Mouse (Mus musculus) megakaryocyte, embryonic 14.5 days (primary cell): ENCODE data around the gene Gm10401. TPM values are rescaled to one million over a fixed set of nuclear protein-coding genes. Genes with fewer than 3 reads are reported as not detected.

Experiments used
- H3K27me3 ChIP-seq: replicated peaks from 2 replicates; pipeline ENCODE3; 2012; ENCODE audit warnings: inconsistent platforms
- H3K36me3 ChIP-seq: replicated peaks from 2 replicates; pipeline ENCODE3; 2012; ENCODE audit warnings: low read length, inconsistent platforms, mixed read lengths
- H3K4me1 ChIP-seq: 2 replicates; pipeline ENCODE4 v1.6.1; 2012; ENCODE audit warnings: inconsistent platforms
- H3K4me3 ChIP-seq: replicated peaks from 2 replicates; pipeline ENCODE3; 2012; ENCODE audit warnings: moderate library complexity, mild to moderate bottlenecking, inconsistent platforms
- H3K9me3 ChIP-seq: 2 replicates; pipeline ENCODE4 v1.6.1; 2012; ENCODE audit warnings: inconsistent platforms
- FLI1 ChIP-seq: IDR thresholded peaks from 2 replicates; pipeline ENCODE4 v1.6.1; 2012; ENCODE audit warnings: low read length, inconsistent platforms, mixed read lengths
- GATA1 ChIP-seq: IDR thresholded peaks from 3 replicates; pipeline ENCODE4 v1.6.1; 2012; ENCODE audit warnings: mixed read lengths, low read length, inconsistent platforms, borderline replicate concordance
- polyA plus RNA-seq: library from polyadenylated mRNA; stranded (reverse); fragments of >175 nt; gene quantifications from 2 replicates; pipeline ENCODE4 v1.2.3, GENCODE M21; 2012; ENCODE audit warnings: low replicate concordance; ENCODE audit not compliant: insufficient read depth

Gm10401 gene
- polyA plus RNA-seq, 1 experiment, result not detected

GRCm38 (mm10) chr5:115134234-115135165 is 36.4 kb upstream of the Gm10401 start, which contains the start of gene Unc119b:
Gene Unc119b, minus strand, starts transcription at chr5:115134975.
- Histone ChIP-seq H3K9me3 (peaks cover 3% of the 10 kb centered on the region; the same call in 1 of the 2 replicates), H3K36me3 (peaks cover 17% of the 10 kb centered on the region), H3K27me3 (peaks cover 12% of the 10 kb centered on the region), H3K4me3 (peak within 1 kb of the TSS; percentile 95), H3K4me1 (peaks cover 24% of the 10 kb centered on the region)
- TF ChIP-seq FLI1 (no peak), GATA1 (no peak)

- Histone ChIP-seq H3K36me3 (peaks cover 24% of the 10 kb centered on the region), H3K4me1 (peaks cover 24% of the 10 kb centered on the region), H3K4me3 (peak overlapping the region; percentile 95), H3K27me3 (peaks cover 12% of the 10 kb centered on the region), H3K9me3 (peaks cover 3% of the 10 kb centered on the region; the same call in 1 of the 2 replicates)
- TF ChIP-seq GATA1 (no peak), FLI1 (no peak)
Measured at GRCm38 (mm10) chr5:115133358-115134066, 35.4 kb upstream of the Gm10401 start.

DNA sequence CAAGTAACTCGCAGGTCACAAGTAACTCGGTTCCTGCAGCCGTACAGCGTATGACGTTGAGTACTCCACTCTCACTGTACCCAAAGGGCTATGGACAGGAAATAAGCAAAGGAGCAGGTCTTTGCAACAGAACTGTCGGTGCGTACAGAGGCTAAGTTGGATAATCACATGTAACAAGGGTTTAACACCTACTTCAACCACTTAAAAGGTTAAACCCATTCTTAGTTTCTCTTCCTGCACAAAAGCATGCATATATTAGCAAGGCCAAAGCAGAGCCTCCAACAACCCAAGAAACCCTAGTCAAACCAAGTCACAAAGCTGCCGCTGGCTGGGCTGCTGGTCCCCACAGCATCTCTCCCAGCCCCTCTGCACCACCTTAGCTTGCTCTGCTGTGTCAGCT is 34.4 kb upstream of the Gm10401 start:
- H3K27me3 ChIP-seq, result peaks cover 8% of the 10 kb centered on the region
- H3K4me3 ChIP-seq, result no peak overlapping the region
- peaks cover 3% of the 10 kb centered on the region; the same call in 1 of the 2 replicates for H3K9me3 ChIP-seq
- H3K4me1 ChIP-seq, result peaks cover 27% of the 10 kb centered on the region
- H3K36me3 ChIP-seq, result peaks cover 35% of the 10 kb centered on the region
- no peak for TF ChIP-seq FLI1
- TF ChIP-seq GATA1, result no peak

- Histone ChIP-seq H3K4me3 (no peak overlapping the region), H3K4me1 (peaks cover 50% of the 10 kb centered on the region), H3K27me3 (no peaks in the 10 kb centered on the region), H3K9me3 (no peaks in the 10 kb centered on the region), H3K36me3 (peaks cover 66% of the 10 kb centered on the region)
- no peak for TF ChIP-seq GATA1
- no peak for TF ChIP-seq FLI1
Measured at GRCm38 (mm10) chr5:115129328-115129727, 31.2 kb upstream of the Gm10401 start.

DNA sequence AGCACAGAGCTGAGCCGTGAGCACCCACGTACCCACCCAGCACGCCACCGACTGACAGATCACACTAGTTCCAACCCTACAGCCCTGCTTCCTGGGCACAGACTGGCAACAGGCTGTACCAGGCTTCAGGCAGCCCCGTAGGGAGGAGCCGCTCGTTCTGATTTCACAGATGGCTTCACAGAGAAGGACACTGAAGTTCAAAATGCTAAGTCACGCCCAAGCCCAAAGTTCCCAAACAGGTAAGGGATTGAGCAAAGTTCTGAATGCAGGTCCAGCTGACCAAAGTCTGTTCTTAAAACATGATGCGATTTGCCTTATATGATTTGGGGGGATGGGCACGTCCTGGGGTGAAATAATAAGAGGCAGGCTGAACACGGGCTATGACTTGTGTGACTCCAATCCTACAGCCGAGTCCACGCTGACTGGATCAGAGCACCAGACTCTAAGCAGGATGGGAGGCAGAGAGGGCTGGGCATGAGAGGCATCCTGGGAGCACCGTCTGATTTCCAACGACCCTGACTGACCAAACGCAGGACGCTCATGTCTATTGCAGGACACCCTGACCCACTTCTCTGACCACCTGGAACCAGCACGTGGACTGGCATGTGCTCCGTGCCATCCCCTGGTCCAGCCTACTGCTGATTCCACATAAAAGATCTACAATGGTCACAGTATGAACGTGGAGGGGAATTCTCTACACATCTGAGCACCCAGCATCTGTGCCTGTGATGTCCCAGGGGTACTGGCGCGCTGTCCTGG is 29.5 kb upstream of the Gm10401 start:
- TF ChIP-seq GATA1, result no peak
- TF ChIP-seq FLI1, result no peak; the same call in 1 of the 2 replicates
- H3K4me1 ChIP-seq, result peaks cover 35% of the 10 kb centered on the region
- peaks cover 75% of the 10 kb centered on the region for H3K36me3 ChIP-seq
- no peaks in the 10 kb centered on the region for H3K9me3 ChIP-seq
- no peaks in the 10 kb centered on the region for H3K27me3 ChIP-seq
- H3K4me3 ChIP-seq, result peak overlapping the region; percentile 5

DNA sequence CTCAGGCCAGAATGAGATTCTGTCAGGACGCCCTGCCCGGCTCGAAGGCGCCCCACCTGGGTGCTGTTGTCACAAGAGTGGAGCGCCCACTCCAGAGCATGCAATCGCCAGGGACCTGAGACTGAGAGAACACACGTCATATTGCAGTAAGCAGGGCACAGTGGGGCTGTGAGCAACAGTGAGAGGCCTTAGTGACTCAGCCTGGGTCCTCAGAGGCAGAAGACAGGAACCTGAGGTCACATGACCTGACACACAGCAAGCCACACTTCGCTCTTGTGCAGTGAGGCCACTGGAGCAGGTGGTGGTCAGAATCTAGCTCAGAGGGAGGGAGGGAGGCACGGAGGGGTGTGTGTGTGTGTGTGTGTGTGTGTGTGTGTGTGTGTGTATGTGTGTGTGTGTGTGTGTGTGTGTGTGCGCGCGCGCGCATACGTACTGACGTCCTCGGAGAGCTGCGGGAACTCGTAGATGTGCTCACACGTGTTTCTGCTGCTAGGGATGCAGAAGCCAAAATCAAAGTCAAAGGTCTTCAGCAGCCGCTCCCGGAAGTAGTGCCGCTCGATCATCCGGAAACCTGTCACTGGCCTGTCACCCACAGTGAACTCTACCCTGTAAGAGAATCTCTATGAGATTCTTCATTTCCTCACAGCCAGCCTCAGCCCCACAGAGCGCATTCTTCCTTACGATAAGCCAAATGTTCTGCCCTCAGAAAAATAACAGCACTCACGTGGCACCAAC is 28.6 kb upstream of the Gm10401 start:
- peaks cover 79% of the 10 kb centered on the region for H3K36me3 ChIP-seq
- no peaks in the 10 kb centered on the region for H3K9me3 ChIP-seq
- TF ChIP-seq FLI1 (no peak), GATA1 (no peak)

DNA sequence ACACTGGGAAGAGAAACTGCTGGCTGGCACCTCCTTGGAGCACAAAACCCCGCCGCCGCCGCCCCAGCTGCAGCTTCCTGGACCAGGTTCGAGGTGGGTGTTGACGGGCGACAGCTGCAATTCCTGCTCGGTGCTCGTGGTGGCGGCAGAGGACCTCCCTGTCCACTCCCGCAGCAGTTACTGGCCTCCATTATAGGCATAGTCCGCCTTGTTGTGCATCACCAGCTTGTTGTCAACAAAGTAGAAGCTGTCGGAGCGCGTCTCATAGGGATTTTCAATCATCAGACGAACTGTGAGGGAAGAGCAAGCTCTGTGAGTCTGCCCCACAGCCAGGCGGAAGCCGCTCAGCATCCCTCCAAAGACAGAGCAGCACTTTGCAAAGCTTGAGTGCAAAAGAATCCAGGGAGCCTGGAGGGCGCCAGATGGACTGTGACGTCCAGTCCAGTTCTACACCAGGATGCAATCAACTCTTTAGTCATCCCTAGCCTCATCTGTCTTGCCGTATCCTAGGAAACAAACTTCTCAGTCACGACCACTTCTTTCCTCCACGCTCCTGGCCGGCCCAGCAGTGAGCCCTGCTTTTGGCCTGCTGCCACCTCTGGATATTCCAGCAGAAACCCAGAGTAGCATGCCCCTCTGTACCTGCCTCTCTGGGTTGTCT is 27.2 kb upstream of the Gm10401 start:
- Histone ChIP-seq H3K4me1 (peaks cover 33% of the 10 kb centered on the region), H3K9me3 (no peaks in the 10 kb centered on the region), H3K27me3 (no peaks in the 10 kb centered on the region), H3K36me3 (peaks cover 71% of the 10 kb centered on the region), H3K4me3 (peak overlapping the region; percentile 62)
- TF ChIP-seq GATA1 (no peak), FLI1 (no peak)

More for the DNA sequence above, 28.6 kb upstream of the Gm10401 start:
- Histone ChIP-seq H3K27me3 (no peaks in the 10 kb centered on the region), H3K4me1 (peaks cover 33% of the 10 kb centered on the region), H3K4me3 (peak overlapping the region; percentile 6)

DNA sequence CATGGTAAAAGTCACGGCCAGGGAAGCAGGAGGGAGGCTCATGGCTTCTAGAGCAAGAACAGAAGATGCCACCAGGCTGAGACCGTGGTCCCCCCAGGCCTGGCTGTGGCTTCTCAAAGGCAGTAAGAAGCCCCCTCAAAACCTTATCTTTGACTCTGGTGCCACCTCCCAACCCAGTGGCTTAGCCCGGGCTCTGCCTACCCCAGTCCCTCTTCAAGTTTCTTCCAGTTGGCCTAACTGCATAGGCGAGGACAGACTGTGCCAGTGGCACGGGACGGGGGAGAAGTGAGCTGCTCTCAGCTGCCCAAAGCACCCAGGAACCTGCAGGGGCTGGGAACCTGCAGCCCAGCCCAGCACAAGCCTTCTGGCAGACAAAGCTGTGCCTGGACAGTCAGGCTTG is 26.6 kb upstream of the Gm10401 start:
- Histone ChIP-seq H3K36me3 (peaks cover 64% of the 10 kb centered on the region), H3K27me3 (no peaks in the 10 kb centered on the region), H3K4me3 (no peak overlapping the region), H3K4me1 (peaks cover 33% of the 10 kb centered on the region), H3K9me3 (no peaks in the 10 kb centered on the region)
- TF ChIP-seq FLI1, result no peak
- TF ChIP-seq GATA1, result no peak

DNA sequence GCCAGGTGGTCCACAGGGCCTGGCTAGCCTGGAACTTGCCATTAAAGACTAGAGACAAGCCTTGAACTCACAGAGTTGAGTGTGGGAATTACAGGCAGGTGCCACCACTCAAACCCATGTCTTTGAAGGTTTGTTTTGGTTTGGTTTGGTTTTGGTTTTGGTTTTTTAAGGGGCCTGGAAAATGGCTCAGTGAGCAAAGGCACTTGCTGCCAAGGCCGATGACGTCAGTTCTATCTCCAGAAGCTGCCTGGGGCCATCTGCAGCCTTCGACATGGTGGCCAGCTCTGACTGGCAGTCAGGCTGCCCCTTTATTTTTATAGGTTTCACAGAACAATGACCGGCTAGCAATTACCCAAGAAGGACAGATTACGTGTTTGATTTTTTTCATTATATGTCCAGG is 22.9 kb upstream of the Gm10401 start:
- Histone ChIP-seq H3K36me3 (peaks cover 49% of the 10 kb centered on the region), H3K4me1 (peaks cover 39% of the 10 kb centered on the region), H3K4me3 (no peak overlapping the region), H3K9me3 (no peaks in the 10 kb centered on the region), H3K27me3 (no peaks in the 10 kb centered on the region)
- TF ChIP-seq GATA1 (no peak), FLI1 (no peak)
